Mouse (Mus musculus): ENCODE measurements at regions not wholly inside any gene's neighbourhood (a gene's known extent, or its start where the extent isn't known, plus 50 kb on each side); places are given as distances from the start of the nearest gene placed in this dataset.

DNA sequence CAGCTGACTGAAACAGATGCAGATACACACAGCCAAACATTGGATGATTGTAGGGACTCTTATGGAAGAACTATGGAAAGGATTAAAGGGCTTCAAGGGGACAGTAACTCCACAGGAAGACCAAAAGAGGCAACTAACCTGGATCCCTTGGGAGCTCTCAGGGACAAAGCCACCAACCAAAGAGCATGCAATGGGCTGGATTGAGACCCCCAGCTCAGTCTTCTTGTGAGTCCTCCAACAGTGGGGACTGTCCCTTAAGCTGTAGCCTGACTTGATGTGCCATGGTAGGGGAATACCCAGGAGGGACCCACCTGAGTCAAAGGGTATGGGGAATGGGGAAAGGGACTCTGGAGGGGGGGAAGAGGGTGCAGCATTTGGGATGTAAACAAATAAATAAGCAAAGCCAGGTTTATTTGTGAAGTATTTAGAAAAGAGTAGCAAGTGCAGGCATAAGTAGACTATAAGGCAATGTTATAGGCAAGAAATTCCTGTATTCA lies 313.8 kb downstream of the Otol1 start:
- intact Hi-C loops (cut with DNase I) = no loop called here
- DNase-seq = no peak

DNA sequence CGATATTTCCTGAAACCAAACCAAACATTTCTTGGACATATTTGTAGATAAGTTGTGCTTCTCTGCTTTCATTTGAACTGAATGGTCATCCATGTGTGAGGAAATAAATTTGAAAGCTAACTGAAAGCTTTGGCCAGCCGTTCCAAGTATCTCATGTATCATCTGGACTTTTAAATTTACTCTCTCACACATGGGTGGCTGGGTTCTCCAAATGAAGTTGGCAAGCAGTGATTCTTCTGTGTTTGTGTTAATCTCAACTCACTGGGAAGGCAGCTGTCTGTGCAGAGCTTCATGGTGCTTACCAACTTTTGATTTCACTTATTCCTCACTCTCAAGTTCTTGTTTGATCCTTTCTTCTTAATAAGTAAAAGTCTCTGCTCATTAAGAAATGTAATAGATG lies 317.3 kb downstream of the Otol1 start:
- intact Hi-C loops (cut with DNase I) = no loop called here
- DNase-seq = no peak
